Mouse (Mus musculus): Measurements from ENCODE around the gene Inpp1.
A peak's percentile ranks its signal among the peaks of the same experiment; 100 is the strongest.
"Not testable (repeated sequence)": the region's sequence is repeated elsewhere in the genome, so short reads cannot be mapped to it uniquely, and the experiment has no call there.

Gene Inpp1

DNA sequence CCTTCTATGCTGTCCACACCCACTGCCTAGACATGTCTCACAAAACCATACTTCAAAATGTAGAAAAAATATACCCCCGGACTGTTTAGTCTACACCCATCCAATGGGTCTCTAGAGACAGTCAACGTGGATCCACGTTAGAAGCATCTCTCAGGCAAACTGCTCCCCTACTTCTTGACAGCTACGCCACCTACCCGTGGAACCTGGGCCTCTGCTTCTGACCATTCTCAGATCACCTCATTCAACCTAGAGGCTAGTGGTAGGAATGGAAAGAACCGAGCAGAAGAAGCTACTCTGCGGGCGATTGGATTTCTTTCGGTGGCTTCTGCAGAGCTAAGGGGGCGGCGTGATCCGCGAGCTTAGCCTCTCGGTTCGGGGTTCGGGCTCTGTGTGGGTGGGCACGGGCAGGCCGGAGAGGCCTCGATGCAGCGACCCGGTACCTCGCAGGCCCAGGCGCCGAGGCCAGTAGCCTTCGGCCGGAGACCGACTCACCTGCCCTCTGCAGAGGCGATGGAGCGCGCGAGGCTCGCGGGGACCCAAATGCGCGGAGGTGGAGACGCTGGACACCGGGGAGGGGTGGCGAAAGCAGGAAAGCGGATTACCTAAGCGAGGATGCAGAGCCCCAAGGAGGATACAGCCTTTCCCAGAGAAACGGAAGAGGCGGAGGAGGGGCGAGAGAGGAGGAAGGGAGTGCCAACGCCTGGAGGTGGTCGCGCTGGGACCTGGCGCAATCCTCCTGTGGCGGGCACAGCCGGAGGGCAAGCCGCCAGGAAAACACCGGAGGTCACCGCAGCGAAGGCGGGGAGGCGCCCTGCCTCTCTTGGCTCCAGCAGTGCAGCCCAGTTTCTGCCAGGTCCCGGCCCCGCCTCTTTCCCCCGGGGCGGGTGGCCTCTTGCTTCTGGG lies at the start of gene Inpp1:
Gene Inpp1, minus strand, starts transcription at position 779 of the 903 bp plus-strand sequence.
- peak; percentile 90 for DNase-seq (ENCODE audit: extremely low read depth, insufficient read length, low spot score)

DNA sequence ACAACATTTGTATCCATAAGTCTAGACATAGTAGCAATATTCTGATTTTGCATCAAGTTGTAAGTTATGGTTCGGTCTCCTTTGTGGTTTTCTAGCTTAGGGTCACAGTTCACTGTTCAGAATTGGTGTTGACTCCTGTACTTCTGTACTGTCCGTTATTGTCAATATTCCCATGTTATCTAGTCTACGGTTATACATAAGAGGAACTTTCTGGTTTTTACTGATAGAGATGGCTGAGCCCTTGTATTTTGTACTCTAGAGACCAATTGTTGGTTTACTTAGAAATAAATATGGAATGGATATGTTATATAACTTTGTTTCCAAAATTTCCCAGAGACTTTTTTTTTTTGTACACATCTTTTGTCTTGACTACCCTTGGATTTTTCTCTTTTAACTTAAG lies 48.5 kb upstream of the Inpp1 start:
- no peak for DNase-seq (ENCODE audit: extremely low read depth, insufficient read length, low spot score)

DNA sequence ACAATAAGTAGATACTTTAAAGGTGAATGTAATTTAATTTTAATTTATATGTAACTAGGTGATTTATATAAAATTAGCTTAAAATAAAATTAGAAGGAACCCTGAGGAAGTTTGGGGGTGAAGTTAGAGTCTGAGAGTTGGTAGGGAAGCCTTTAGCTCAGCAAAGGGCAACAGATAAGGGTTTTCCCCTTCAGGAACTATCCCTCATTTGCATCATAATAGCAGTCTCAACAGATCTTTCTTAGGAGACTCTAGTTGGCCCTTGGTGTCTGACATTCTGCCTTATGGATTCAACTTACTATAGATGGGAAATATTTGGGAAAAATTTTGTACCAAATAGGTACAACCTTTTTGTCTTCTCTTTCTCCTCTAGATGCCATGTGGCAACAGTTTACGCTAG lies 46.7 kb upstream of the Inpp1 start:
- no peak for DNase-seq (ENCODE audit: extremely low read depth, insufficient read length, low spot score)

DNA sequence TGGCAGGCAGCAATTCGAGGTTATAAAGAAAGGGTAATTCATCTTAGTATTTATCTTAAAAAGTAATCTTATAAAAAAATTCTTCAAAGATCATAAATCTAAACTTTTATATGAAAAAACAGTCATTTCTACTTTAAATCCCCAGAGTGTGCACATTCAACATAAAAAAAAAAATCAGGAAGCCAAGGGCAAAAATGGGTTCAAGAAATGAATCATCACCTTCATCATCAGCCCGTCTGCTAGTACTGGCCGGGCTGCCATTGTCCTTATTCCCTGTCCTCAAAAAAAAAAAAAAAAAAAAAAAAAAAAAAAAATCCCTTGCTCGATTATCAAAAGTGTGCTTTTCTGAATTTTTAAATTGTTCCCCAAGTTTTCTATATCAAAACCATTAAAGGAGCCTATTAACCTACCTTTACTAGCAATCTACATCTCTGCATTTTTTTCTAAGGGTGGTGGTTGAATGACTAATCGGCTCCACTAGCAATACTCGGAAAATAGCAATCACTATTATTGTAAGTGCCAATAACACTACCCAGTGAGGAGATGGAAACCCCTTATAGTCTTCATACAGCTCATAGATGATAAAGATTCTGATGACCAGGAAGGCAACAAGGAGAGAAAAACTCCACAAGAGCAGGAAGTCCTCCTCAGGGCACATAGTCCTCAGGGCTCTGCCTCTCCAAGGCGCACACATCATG lies 38.6 kb upstream of the Inpp1 start:
- DNase-seq (ENCODE audit: extremely low read depth, insufficient read length, low spot score): peak; percentile 17

DNA sequence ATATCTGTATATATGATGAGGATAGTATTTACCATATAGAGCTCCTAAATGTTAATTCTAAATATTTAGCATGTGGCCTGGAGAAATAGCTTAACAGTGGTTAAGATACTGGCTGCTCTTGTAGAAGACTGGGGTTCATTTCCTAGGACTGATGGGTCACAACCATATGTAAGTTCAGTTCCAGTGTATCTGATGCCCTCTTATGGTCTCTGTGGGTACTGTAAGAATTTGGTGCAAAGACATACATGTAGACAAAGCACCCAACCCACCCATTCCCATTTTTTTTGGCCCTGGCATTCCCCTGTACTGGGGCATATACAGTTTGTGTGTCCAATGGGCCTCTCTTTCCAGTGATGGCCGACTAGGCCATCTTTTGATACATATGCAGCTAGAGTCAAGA lies 36.5 kb upstream of the Inpp1 start:
- not testable (repeated sequence) for DNase-seq (ENCODE audit: extremely low read depth, insufficient read length, low spot score)

DNA sequence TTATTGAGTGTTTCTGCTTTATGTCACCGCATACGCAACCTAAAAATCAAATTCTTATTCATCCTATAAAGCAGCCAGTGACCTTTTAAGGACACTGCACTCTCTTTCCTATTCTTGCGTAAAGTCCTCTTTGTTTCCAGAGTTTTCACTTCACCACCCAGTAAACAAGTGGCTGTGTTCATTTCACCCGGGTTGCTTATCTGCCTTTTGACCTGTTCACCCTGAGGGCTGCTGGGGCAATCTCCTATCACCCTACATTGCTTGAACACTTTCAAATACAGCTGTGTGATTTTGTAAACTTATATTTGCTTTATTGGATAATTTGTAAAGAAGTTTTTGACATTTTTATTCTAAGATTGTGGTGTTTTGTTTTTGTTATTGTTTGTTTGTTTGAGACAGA lies 31.9 kb upstream of the Inpp1 start:
- no peak for DNase-seq (ENCODE audit: extremely low read depth, insufficient read length, low spot score)

DNA sequence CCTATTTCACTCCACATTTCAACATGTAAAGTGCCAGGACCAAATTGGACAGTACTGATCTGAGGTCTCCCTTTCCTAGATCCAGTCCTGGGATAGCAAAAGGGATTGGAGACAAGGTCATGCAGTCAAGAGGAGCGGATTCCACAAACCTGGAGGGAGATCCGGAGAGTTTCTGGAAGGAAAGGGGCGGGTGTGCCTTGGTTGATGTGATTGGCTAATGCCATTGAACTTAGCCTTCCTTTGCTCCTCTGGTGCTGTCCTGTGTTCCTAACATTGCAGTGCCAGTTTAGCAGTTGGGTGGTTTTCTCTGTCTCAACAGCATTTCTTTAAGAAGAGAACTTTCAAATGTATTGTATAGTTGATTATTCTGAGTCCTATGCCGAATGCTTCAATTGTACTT lies 29.1 kb upstream of the Inpp1 start:
- DNase-seq (ENCODE audit: extremely low read depth, insufficient read length, low spot score): no peak

DNA sequence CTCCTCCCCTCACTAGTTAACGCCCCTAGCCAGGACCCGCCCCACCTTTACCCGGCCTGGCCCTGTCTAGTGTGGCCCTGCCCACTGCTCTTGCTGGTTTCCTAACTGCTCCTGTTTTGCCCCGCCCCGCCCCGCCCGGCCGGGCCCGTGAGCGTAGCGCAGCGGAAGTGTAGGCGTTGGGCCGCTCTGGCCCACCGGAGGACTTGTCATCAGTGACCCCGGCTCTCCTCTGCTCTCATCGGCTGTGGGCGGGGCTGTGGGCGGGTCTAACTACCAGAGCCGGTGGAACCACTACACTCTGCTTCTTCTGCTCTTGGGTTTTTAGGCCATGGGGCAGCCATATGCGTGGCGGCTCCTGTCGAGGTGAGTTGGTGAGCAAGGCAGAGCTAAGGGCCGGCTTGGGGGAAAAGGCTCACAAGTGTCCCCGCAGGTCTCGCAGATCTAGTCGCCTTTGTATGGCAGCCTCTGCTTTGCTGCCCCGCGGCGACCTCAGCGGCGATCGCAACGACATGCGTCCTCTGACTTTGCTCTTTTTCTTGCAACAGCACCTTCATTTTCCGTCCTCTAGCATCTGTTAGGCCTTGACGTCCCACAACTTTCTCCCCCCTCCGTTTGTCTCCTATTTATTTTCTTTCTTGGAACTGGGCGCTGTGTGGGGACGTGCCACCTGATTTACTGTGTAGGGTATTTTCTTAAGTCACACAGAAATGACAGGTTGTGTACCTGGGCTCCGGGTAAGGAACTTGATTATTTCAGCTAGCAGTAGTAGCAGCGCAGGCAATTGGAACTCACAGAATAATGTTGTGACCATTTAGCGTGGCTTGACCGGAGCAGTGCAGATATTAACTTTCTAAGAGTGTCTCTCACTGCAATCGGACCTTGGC lies 27.5 kb upstream of the Inpp1 start, which contains the start of gene Hibch:
Gene Hibch, plus strand, starts transcription at position 148 of the 884 bp plus-strand sequence.
- peak; percentile 99 for DNase-seq (ENCODE audit: extremely low read depth, insufficient read length, low spot score)

DNA sequence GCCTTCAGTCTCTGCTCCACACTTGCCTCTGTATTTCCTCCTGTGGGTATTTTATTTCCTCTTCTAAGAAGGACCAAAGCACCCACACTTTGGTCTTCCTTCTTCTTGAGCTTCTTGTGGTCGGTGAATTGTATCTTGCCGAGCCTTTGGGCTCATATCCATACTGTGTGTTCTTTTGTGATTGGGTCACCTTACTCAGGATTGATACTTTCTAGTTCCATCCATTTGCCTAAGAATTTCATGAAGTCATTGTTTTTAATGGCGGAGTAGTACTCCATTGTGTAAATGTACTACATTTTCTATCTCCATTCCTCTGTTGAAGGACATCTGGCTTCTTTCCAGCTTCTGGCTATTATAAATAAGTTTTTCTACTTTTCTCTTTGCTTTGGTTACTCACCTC lies 26.9 kb upstream of the Inpp1 start:
- no peak for DNase-seq (ENCODE audit: extremely low read depth, insufficient read length, low spot score)

DNA sequence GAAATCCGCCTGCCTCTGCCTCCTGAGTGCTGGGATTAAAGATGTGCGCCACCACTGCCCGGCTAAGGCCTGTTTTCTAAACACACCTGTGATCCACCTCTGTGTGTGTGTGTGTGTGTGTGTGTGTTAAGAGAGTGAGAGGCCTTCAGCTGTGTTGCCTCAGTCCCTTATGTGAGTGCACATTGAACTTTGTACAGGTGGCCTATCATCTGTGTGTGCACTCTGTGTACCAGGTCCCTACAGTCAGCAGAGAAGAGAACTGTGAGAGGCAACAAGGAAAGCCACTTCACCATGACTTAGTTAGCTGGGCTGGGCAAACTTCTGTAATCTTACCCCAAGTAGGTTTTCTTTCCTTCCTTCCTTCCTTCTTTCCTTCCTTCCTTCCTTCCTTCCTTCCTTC lies 21.6 kb upstream of the Inpp1 start:
- no peak for DNase-seq (ENCODE audit: extremely low read depth, insufficient read length, low spot score)

DNA sequence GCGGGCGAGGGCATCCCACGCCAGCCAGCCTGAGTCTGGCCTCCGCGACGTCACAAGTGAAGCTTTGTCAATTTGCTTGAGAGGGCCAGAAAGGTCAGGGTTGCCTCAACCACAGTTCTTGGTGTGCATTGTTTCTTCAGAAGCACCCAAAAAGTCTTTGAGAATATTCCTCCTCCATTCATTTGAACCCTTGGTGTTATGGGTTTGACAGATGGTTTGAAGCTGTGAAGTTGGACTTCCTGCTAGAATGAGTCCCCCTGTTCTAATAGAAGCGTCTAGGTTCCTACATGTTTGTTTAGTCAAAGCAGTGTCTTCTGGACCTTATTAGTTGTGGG lies 292 bp upstream of the Inpp1 start:
- DNase-seq (ENCODE audit: extremely low read depth, insufficient read length, low spot score): no peak

DNA sequence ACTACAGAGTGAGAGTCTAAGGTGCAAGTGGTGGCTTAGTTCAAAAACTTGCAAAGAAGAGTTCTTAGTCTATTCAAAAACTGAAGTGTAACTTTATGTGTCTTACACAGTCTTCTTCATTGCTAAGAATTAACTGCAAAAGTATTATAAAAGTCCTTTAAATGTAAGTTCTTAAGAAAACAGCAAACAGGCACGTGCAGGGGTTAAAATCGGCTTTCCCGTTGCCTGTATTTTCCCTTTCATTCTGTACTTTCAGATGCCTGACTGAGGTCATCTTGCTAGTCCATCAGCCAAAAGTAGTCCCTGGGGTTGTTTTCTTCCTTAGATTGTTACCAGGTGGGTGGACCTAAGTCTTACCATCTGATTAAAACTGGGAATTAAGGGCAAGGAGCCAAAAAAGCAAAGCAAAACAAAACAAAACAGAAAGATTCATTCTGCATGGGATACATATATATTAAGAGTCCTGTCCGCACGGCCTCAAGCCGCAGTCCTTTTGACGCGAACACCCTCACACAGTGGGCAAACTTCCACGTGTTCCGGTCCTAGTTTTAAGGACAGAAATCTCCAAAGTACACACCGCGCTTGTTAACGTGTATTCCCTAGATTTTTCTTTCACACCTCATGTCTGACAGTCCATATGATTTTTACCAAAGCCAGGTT lies 1.1 kb downstream of the Inpp1 start:
- peak; percentile 28 for DNase-seq (ENCODE audit: extremely low read depth, insufficient read length, low spot score)

DNA sequence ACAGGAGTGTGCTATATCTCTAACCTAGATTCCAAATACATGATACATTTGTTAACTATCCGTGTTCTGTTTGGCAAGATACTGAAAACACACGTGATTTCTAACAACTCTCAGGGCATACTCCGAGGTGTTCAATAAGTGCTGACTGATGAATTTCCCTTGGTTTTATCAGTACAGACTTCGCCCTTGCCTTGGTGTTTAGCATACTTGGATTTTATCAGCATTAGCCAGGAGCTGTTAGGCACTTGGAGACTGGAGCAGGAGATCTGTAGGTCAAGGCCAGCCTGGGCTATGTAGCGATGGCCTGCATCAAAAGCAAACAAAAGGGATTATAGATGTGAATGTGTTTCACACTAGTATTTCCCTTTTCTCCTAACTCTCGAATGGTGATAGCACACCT lies 9.0 kb downstream of the Inpp1 start:
- DNase-seq (ENCODE audit: extremely low read depth, insufficient read length, low spot score): no peak

DNA sequence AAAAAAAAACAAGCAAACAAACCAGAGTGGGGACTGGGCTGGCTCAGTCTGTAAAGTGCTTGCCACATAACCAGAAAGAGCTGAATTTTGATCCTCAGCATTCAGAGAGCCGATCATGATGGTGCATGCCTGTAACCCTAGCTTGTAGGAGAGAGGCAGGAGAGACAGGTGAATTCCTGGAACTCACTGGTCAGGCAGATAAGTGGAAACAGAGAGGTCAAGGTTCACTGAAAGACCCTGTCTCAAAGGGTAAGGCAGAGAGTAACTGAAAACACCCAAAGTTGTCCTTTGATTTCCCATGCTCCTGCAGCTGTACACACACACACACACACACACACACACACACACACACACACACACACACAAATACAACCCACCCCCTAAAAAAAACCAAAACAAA lies 12.4 kb downstream of the Inpp1 start:
- DNase-seq (ENCODE audit: extremely low read depth, insufficient read length, low spot score): no peak

DNA sequence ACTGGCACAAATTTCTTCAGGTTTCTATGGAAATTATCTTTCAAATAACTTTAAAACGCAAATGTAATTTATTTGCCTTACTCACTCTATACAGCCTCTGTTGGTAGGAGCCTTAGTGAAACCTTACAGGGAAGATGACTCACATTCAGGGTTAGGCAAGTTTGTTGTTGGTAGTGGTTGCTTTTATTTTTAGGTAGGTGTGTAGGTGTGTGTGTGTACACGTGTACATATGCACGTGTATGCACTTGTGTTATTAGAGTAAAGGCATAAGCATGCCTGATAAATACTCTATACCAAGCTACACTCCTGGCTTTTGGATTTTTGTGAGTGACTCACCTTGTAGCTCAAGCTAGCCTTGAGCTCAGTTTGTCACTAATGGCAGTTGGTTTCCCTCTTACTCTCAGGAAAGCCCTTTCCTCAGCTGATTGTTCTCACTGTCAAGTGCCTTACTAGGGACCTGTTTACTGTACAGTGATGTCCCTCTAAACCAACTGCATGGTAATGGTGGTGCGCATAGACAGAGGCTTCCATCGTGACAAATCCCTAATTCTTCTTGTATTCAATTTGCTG lies 15.0 kb downstream of the Inpp1 start:
- no peak for DNase-seq (ENCODE audit: extremely low read depth, insufficient read length, low spot score)

DNA sequence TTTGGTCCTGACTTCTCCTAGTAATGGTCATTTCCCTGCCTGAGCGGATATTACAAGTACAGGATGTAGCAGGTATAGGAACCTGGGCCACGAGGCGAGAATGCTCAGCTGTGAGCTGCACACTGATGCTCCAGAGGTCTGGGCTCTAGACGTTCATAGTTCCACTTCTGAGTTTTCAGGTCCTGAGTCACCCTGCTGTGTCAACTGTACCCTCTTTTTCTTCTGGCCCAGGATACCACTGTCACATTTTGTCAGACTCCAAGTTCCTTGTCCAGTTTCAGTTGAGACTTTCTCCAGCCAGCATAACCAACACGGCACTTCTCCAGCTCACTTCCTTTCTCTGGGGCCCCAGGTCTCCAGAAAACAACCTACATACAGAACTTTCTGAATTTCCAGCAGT lies 15.8 kb downstream of the Inpp1 start:
- no peak for DNase-seq (ENCODE audit: extremely low read depth, insufficient read length, low spot score)

DNA sequence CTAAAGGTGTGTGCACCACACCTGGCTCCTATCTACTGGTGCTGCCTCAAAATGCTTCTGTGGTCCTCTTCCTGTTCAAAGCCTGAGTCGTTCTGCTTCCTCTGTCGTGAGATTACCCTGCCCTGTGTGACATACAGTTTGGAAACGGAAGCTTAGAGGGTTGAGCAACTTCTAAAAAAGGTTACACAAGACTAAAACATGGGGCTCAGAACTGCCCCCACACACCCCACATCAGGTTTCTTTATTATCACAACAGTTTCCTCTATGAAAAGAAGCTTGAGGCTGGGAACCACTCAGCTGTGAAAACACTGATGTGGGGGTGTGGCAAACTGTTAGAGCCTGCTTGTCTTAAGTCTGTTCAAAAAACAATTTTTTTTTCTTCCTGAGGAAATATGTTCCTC lies 17.1 kb downstream of the Inpp1 start:
- no peak for DNase-seq (ENCODE audit: extremely low read depth, insufficient read length, low spot score)

DNA sequence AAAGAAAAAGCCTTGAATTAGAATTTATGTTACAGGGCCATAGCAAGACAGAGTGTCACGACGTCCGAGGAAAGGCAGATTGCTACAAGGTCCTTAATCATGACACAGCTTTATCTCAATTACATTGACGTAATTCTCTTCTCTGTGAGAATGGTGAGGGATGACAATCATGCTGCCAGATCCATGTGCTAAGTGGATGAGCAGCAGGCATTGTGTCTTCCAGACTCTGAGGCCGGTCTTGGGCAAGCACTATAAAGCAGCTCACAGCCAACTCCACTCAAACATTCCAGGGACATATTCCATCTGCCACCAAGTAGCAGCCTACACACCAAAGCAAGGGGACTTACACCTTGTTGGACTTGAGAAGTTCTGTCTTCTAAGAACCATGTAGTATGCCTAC lies 17.7 kb downstream of the Inpp1 start:
- no peak for DNase-seq (ENCODE audit: extremely low read depth, insufficient read length, low spot score)

DNA sequence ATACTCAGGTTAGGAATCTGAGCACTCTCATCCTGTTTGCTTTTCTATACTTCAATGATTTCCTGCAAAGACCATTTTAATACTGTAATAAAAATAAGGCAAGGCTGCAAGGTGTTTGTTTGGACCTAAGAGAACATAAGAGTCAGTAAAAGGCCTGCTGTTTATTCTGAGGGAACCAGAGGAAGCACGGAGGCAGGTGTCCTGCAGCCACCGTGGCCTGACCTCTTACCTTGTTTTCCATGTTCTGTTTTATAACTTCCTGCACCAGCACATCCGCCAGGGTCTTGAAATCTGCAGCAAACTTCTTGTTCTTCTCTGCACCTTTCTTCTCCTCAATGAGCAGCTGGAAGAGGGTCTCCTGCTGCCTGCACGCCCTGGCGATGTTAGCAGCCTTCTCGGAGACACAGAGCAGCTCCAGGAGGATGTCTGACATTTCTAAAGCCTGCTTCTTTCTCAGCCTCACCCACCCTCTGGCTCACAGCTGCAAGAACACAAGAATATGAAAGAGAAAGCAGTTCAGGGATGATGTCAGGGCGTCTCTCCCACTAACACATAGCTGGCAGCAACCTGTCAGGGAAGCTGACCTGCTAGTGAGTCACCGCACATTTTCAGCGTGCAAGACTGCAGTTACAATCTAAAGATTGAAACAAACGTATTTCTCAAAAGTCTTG lies 18.3 kb downstream of the Inpp1 start:
- DNase-seq (ENCODE audit: extremely low read depth, insufficient read length, low spot score): peak; percentile 46

DNA sequence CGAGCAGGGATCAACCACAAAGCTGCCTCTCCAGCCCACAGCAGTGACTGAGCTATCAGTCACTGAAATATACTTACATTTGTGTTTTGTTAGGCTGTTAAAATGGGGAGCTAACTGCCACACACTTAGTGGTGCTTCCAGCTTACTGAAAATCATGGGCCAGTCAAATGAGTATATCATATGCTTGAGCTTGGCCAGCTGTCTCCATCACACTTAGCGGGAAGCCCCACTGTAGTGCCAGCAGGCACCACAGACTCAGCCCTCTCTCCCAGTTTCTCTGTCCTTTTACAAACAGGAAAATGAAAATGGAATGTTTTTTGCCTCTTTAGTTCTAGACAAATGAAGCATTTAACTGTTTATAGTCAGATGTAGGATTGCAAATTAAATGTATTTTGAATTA lies 21.6 kb downstream of the Inpp1 start:
- DNase-seq (ENCODE audit: extremely low read depth, insufficient read length, low spot score): no peak
